Mouse (Mus musculus): ENCODE results near the gene Mob4. TPM values are rescaled to one million over a fixed set of nuclear protein-coding genes. Genes with fewer than 3 reads are reported as not detected.
"Not testable (repeated sequence)": the region's sequence is repeated elsewhere in the genome, so short reads cannot be mapped to it uniquely, and the experiment has no call there.

Mob4 gene
- polyA plus RNA-seq, 1 experiment: 48.8 TPM

DNA sequence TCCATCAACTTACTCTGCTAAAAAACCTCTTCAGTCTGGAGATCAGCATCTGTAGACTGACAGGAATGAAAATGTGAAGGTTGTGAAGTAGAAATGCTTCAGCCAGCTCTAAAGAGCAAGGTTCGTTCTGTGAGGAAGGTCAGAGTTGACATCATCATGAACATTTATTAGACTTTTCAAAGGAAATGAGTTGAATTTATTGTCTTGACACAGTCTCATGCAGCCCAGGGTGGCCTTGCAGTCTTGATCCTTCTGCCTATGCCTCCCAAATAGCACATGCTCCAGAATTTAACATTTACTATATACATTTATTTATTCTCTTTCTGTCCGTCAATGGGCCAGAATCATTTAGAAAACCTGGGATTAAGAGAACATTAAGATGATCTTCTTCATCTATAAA is 7.5 kb upstream of the Mob4 start:
- Histone ChIP-seq H3K4me1 (ENCODE audit: control insufficient read depth, insufficient read depth, low read length) (no peaks in the 10 kb centered on the region), H3K4me3 (replicated peaks; ENCODE audit: insufficient read depth, low read depth, low read length) (no peak overlapping the region), H3K27me3 (ENCODE audit: control insufficient read depth, insufficient read depth, low read length) (no peaks in the 10 kb centered on the region), H3K27ac (ENCODE audit: insufficient read depth, low read length) (no peak overlapping the region)
- no peak for DNase-seq
- 97% methylated on average over 2 of the region's 2 CpGs for WGBS
- TF ChIP-seq CTCF (IDR thresholded peaks at IDR 0.05; ENCODE audit: borderline replicate concordance, insufficient read depth, low read depth, low read length) (no peak), POLR2A (IDR thresholded peaks at IDR 0.05; ENCODE audit: borderline replicate concordance, insufficient read depth, low read length) (no peak)

DNA sequence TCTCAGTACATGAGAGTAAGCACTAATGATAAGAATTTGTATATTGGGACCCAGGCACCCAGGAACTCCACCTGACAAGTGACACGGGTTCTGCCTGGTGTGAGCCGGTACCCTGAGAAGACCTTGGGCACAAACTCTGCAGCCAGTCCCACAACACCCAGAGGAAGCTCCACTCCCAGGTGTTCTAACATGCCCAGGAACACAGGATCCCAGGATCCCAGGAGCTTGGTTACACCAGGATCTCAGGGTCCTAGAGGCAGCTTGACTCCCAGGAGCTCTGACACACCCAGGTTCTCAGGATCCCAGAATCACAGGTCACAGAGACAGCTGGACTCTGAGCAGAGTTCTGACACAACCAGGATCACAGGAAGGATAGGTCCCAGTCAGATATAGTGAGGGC is 6.9 kb upstream of the Mob4 start:
- H3K27me3 ChIP-seq (ENCODE audit: control insufficient read depth, insufficient read depth, low read length); DNase-seq; H3K4me3 ChIP-seq (replicated peaks; ENCODE audit: insufficient read depth, low read depth, low read length); H3K4me1 ChIP-seq (ENCODE audit: control insufficient read depth, insufficient read depth, low read length); H3K27ac ChIP-seq (ENCODE audit: insufficient read depth, low read length): not testable (repeated sequence)
- WGBS: 98% methylated on average over 2 of the region's 2 CpGs

DNA sequence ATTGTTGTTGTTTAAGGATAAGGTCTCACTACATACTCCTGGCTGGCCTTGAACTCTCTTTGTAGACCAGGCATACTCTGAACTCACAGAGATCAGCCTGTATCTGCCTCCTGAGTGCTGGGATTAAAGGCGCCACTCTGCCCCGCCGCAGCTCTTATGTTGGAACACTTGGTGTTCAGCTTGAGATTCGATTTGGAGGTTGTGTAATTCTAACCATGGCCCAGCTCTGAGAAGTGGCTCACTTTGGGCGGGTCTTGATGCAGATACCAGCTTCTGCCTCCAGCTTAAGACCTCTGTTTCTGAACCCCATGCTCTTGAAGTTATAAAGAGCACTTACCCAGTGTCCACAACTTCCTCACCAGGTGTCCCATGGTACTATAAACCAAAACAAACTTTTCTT is 1.3 kb upstream of the Mob4 start:
- Histone ChIP-seq H3K4me3 (replicated peaks; ENCODE audit: insufficient read depth, low read depth, low read length) (no peak overlapping the region), H3K27ac (ENCODE audit: insufficient read depth, low read length) (no peak overlapping the region), H3K27me3 (ENCODE audit: control insufficient read depth, insufficient read depth, low read length) (no peaks in the 10 kb centered on the region), H3K4me1 (ENCODE audit: control insufficient read depth, insufficient read depth, low read length) (peaks cover 4% of the 10 kb centered on the region)
- 92% methylated on average over 5 of the region's 5 CpGs for WGBS
- DNase-seq: no peak
- no peak for TF ChIP-seq CTCF (IDR thresholded peaks at IDR 0.05; ENCODE audit: borderline replicate concordance, insufficient read depth, low read depth, low read length)
- no peak for TF ChIP-seq POLR2A (IDR thresholded peaks at IDR 0.05; ENCODE audit: borderline replicate concordance, insufficient read depth, low read length)

DNA sequence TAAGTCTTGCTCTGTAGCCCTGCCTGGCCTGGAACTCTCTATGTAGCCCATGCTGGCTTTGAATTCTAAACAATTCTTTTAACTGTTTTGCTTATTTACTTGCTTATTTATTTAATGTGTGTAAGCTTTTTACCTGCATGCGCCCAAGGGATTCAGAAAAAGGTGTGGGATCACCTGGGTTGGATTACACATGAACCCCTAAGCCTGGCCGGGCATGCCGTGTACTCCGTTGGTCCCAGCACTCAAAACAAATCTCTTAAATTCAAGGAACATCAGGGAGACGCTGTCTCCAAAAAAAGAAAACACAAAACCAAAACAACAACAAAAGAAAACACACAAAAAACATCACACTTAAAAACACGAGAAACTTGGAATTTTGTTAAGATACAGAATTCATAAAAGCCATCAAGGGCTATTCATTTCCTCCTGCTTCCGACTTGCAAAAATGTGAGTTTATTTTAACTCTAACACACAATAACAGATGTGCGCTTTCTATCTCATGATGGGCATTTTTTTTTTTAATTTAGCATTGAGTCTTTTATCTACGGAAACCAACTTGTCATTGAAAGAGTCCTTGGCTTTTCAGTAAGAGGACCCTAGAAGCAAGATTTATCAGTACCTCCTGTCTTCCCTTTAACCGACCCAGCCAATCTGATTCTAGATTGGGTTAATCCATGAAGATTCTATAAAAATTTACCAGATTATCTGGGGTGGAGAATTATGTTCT is 678 bp upstream of the Mob4 start:
- WGBS: 63% methylated on average over 10 of the region's 10 CpGs
- Histone ChIP-seq H3K4me1 (ENCODE audit: control insufficient read depth, insufficient read depth, low read length) (peaks cover 4% of the 10 kb centered on the region), H3K27me3 (ENCODE audit: control insufficient read depth, insufficient read depth, low read length) (no peaks in the 10 kb centered on the region), H3K4me3 (replicated peaks; ENCODE audit: insufficient read depth, low read depth, low read length) (peak overlapping the region; percentile 59), H3K27ac (ENCODE audit: insufficient read depth, low read length) (peak overlapping the region; percentile 81)
- peak in 1 of 2 experiments; percentile 18 for DNase-seq
- TF ChIP-seq POLR2A (IDR thresholded peaks at IDR 0.05; ENCODE audit: borderline replicate concordance, insufficient read depth, low read length) (no peak), CTCF (IDR thresholded peaks at IDR 0.05; ENCODE audit: borderline replicate concordance, insufficient read depth, low read depth, low read length) (no peak)

DNA sequence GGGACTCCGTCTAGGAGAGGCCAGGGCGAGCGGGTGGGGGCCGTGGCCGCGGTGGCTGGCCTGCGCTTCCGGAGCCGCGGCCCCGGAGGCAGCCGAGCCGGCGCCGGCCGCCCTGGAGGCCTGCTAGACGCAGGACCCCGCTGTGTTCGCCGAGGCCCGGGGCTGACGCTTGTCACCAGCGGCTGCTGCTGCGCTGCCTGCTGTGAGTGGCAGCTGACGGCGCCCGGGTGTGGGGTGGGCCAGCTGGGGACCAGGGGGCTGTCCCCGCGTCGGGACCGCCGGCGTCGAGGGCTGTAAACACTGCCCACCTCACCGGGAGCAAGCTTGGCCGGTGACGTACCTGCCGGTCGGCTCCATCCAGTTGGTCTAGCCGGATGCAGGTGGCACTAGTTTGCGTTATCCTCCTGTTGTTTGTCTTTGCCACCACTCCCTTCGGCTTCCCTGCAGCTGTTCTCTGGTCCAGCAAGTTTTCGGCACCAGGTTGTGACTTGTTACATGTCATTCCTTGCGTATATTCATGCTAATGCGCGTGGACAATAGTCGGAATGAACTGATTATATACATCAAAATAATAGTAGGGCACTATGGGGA is 488 bp downstream of the Mob4 start:
- H3K4me3 ChIP-seq (replicated peaks; ENCODE audit: insufficient read depth, low read depth, low read length): peak overlapping the region; percentile 76
- peak overlapping the region; percentile 85 for H3K27ac ChIP-seq (ENCODE audit: insufficient read depth, low read length)
- TF ChIP-seq POLR2A (IDR thresholded peaks at IDR 0.05; ENCODE audit: borderline replicate concordance, insufficient read depth, low read length): no peak
- no peak for DNase-seq
- H3K4me1 ChIP-seq (ENCODE audit: control insufficient read depth, insufficient read depth, low read length): peaks cover 4% of the 10 kb centered on the region
- under 1% methylated on average over 46 of the region's 47 CpGs for WGBS
- no peaks in the 10 kb centered on the region for H3K27me3 ChIP-seq (ENCODE audit: control insufficient read depth, insufficient read depth, low read length)

DNA sequence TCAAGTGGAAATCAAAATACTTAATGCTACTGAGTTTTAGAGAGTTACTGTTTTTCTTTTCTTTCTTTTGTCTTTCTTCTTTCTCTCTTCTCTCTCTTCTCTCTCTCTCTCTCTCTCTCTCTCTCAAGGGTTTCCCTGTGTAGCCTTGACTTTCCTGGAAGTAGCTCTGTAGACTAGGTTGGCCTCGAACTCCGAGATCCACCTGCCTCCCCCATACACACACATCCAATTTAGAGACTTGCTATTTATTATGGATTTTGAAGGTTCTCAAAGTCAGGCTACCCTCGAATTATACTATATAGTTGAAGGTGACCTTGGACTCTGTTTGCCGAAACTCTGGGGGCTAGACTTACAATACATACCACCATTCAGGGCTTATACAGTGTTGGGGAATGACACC is 1.3 kb downstream of the Mob4 start:
- Histone ChIP-seq H3K4me3 (replicated peaks; ENCODE audit: insufficient read depth, low read depth, low read length) (no peak overlapping the region), H3K27me3 (ENCODE audit: control insufficient read depth, insufficient read depth, low read length) (no peaks in the 10 kb centered on the region), H3K4me1 (ENCODE audit: control insufficient read depth, insufficient read depth, low read length) (peaks cover 4% of the 10 kb centered on the region), H3K27ac (ENCODE audit: insufficient read depth, low read length) (no peak overlapping the region)
- WGBS: 55% methylated on average over 4 of the region's 4 CpGs
- no peak for TF ChIP-seq CTCF (IDR thresholded peaks at IDR 0.05; ENCODE audit: borderline replicate concordance, insufficient read depth, low read depth, low read length)
- no peak for TF ChIP-seq POLR2A (IDR thresholded peaks at IDR 0.05; ENCODE audit: borderline replicate concordance, insufficient read depth, low read length)
- DNase-seq: no peak

DNA sequence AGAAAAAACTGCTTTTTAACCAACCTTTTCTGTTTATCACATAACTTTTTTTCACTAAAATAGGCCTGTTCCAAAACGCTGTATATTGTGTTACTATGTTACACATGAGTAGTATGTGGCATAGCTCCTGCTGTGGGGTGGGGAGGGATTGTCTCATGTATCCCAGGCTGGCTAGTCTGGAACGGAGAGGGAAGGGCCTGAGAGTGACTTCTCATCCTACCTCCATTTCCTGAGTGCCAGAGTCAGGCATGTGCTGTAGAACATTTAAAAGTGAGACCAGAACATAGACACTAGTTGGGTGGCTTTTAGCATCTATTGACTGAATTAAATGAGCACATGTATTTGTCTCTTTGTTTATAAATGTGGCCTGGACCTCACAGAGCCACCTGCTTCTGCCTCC is 2.1 kb downstream of the Mob4 start:
- no peaks in the 10 kb centered on the region for H3K27me3 ChIP-seq (ENCODE audit: control insufficient read depth, insufficient read depth, low read length)
- H3K4me3 ChIP-seq (replicated peaks; ENCODE audit: insufficient read depth, low read depth, low read length): no peak overlapping the region
- no peak for TF ChIP-seq POLR2A (IDR thresholded peaks at IDR 0.05; ENCODE audit: borderline replicate concordance, insufficient read depth, low read length)
- no peak for TF ChIP-seq CTCF (IDR thresholded peaks at IDR 0.05; ENCODE audit: borderline replicate concordance, insufficient read depth, low read depth, low read length)
- H3K27ac ChIP-seq (ENCODE audit: insufficient read depth, low read length): no peak overlapping the region
- peaks cover 4% of the 10 kb centered on the region for H3K4me1 ChIP-seq (ENCODE audit: control insufficient read depth, insufficient read depth, low read length)
- no peak for DNase-seq
- 22% methylated on average over 2 of the region's 2 CpGs for WGBS

DNA sequence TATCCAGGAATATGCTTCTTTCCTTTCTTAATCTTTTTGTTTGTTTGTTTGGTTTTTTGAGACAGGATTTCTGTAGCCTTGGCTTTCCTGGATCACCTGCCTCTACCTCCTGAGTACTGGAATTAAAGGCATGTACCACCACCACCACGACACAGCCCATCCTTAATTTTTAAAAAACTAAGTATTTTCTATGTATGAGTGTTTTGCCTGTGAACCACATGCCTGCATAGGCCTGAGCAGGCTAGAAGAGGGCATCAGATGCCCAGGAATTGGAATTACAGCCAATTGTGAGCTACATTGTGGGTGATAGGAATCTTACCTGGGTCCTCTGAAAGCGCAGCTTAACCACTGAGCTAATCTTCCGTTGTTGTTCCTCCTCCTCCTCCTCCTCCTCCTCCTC is 3.3 kb downstream of the Mob4 start:
- H3K27ac ChIP-seq (ENCODE audit: insufficient read depth, low read length): no peak overlapping the region
- TF ChIP-seq CTCF (IDR thresholded peaks at IDR 0.05; ENCODE audit: borderline replicate concordance, insufficient read depth, low read depth, low read length): no peak
- TF ChIP-seq POLR2A (IDR thresholded peaks at IDR 0.05; ENCODE audit: borderline replicate concordance, insufficient read depth, low read length): no peak
- H3K4me3 ChIP-seq (replicated peaks; ENCODE audit: insufficient read depth, low read depth, low read length): no peak overlapping the region
- WGBS: 95% methylated on average over 3 of the region's 3 CpGs
- H3K27me3 ChIP-seq (ENCODE audit: control insufficient read depth, insufficient read depth, low read length): no peaks in the 10 kb centered on the region
- peaks cover 4% of the 10 kb centered on the region for H3K4me1 ChIP-seq (ENCODE audit: control insufficient read depth, insufficient read depth, low read length)
- no peak for DNase-seq
